Mouse (Mus musculus) heart, embryonic 16.5 days (tissue): ENCODE results near the gene Necab3. TPM values are rescaled to one million over a fixed set of nuclear protein-coding genes. Genes with fewer than 3 reads are reported as not detected.
A peak's percentile ranks its signal among the peaks of the same experiment; 100 is the strongest.

Experiments used
- ATAC-seq: fragments of 200-750 bp; cut with Nextera tagmentation; replicated peaks from 2 replicates; pipeline ENCODE4 v1.8.0; 2017; ENCODE audit warnings: moderate number of reproducible peaks; ENCODE audit not compliant: insufficient read depth, low FRiP score; ENCODE audit errors: extremely low read depth
- H3K27ac ChIP-seq: fragments of 300-500 bp; sonication (generic); 2 replicates; pipeline ENCODE4 v1.5.1; 2014; ENCODE audit warnings: mild to moderate bottlenecking, low read length, control low read depth, moderate library complexity
- H3K27me3 ChIP-seq: fragments of 300-500 bp; sonication (generic); 2 replicates; pipeline ENCODE4 v1.6.1; 2014; ENCODE audit warnings: low read length, mixed read lengths; ENCODE audit not compliant: control insufficient read depth, insufficient read depth
- H3K36me3 ChIP-seq: fragments of 300-500 bp; sonication (generic); 2 replicates; pipeline ENCODE4 v1.6.1; 2014; ENCODE audit not compliant: control insufficient read depth, insufficient read depth
- H3K4me1 ChIP-seq: fragments of 300-500 bp; sonication (generic); 2 replicates; pipeline ENCODE4 v1.6.1; 2014; ENCODE audit warnings: low read length, mixed read lengths; ENCODE audit not compliant: control insufficient read depth, insufficient read depth
- H3K4me2 ChIP-seq: fragments of 300-500 bp; sonication (generic); 2 replicates; pipeline ENCODE4 v1.6.1; 2014; ENCODE audit warnings: low read depth, mild to moderate bottlenecking, control low read depth, low read length
- H3K4me3 ChIP-seq: fragments of 300-500 bp; sonication (generic); 2 replicates; pipeline ENCODE4 v1.5.1; 2014; ENCODE audit warnings: mild to moderate bottlenecking, control low read depth, low read length
- H3K9ac ChIP-seq: fragments of 300-500 bp; sonication (generic); 2 replicates; pipeline ENCODE4 v1.6.1; 2014; ENCODE audit warnings: low read length, control low read depth
- H3K9me3 ChIP-seq: fragments of 300-500 bp; sonication (generic); replicated peaks from 2 replicates; pipeline ENCODE4 v1.6.1; 2016; ENCODE audit warnings: low read length; ENCODE audit not compliant: control insufficient read depth
- WGBS: fragments of 180-500 bp; shearing (Covaris S2); extraction: QIAGEN DNeasy Blood & Tissue Kit; methylation state at CpG from one replicate; pipeline ENCODE4 v1.1.7; 2014; 5-methylcytosine and 5-hydroxymethylcytosine counted together
- polyA plus RNA-seq: library from polyadenylated mRNA; unstranded; fragments of >200 nt; fragmentation: Nextera tagmentation; extraction: Ambion mirVana; gene quantifications from 2 replicates; pipeline ENCODE4 v1.2.1, GENCODE M21; 2015

Gene Necab3
- 1.7 and 2.8 TPM in 2 replicates for polyA plus RNA-seq

DNA sequence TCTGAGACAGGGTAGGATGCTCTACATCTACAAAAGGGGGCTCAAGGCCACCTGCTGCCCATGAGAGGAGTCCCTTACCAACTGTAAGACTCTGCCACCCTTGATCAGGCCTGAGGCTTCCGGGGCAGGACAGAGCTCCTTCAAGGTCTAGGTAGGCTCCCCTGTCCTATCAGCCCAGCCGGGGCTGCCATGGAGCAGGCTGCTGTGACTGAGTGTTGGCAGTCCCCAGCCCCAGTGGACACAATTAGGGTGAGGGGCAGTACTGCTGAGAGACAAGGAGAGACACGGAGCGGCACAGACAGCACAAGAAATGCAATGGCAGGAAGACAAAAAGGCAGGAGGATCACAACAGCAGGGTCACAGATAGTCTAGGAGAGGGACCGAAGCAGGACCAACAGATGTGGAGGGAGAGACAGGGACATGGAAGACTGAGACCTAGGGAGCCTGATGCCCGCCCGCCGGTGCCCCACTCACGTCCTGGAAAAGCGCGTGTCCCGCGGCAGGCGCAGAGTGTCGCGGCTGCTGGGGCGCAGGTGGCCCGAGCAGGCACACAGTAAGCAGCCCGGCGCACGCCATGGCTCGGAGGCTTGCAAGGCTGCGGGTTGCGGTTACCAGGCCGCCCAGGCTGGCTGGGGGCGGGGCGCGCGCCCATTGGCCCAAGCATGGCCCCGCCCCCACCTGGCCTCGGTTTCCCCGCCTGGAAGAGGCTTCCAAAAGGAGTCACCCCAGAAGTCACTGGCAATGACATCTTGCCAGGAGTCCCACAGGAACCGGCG is at the start of gene Necab3:
Necab3 (minus strand) TSS at position 627 of the 776 bp plus-strand sequence.
- Histone ChIP-seq H3K4me1 (peaks cover 9% of the 10 kb centered on the region; the same call in 1 of the 2 replicates), H3K9me3 (no peaks in the 10 kb centered on the region), H3K27me3 (no peaks in the 10 kb centered on the region), H3K4me3 (peak within 1 kb of the TSS; percentile 38), H3K4me2 (peak within 1 kb of the TSS; percentile 69), H3K36me3 (peaks cover 9% of the 10 kb centered on the region), H3K9ac (peak within 1 kb of the TSS; percentile 59), H3K27ac (0 out of 2 replicates have a peak within 1 kb of the TSS, but pooled peaks have one; percentile 21)
- ATAC-seq = peak; percentile 64
- WGBS = 4% methylated on average over 34 of the region's 34 CpGs

DNA sequence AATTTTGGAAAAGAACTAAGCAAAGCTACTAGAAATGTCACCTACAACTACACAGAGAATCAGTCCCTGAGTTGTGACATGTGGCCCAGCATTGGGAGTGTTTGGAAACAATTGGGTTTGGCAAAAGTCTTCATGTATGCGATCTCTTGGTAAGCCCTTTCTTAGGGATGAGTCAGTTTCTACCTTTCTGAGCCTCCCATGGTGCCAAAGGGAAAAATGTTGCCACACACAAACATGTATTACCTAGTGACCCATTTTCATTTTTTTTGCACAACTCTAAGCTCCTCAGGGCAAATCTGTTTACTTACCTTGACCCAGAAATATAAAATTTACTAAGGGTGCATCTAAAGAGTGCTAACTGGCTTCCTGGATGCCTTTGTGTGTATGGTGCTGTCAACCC is 48.3 kb upstream of the Necab3 start:
- H3K27me3 ChIP-seq = no peaks in the 10 kb centered on the region
- no peak overlapping the region for H3K4me2 ChIP-seq
- ATAC-seq = no peak
- H3K36me3 ChIP-seq = no peaks in the 10 kb centered on the region
- 77% methylated on average over 1 of the region's 1 CpGs for WGBS
- H3K9ac ChIP-seq = no peak overlapping the region
- no peaks in the 10 kb centered on the region for H3K9me3 ChIP-seq
- no peak overlapping the region for H3K4me3 ChIP-seq
- H3K4me1 ChIP-seq = peaks cover 10% of the 10 kb centered on the region
- no peak overlapping the region for H3K27ac ChIP-seq

DNA sequence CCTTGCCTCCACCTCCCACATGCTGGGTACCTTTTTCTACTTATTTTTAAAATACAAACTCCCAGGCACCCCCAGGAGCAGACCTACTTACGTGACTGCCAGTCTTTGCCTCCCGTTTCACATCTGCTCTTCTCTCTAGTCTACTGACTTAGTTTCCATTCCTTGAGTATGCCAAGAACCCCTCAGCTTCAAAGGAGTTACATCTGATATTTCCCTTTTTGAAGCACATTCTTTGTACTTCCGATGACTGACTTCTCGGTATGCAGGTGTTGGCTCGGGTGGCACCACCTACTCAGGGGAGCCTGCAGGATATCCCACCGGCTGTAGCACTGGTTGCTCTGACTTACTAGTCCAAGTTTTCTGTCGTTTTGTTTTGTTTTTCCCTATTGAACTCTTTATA is 45.5 kb upstream of the Necab3 start:
- no peaks in the 10 kb centered on the region for H3K36me3 ChIP-seq
- peak overlapping the region; percentile 71 for H3K27ac ChIP-seq
- H3K4me1 ChIP-seq = peaks cover 10% of the 10 kb centered on the region
- no peaks in the 10 kb centered on the region for H3K27me3 ChIP-seq
- peak overlapping the region; percentile 77 for H3K4me2 ChIP-seq
- H3K9me3 ChIP-seq = no peaks in the 10 kb centered on the region
- no peak for ATAC-seq
- H3K4me3 ChIP-seq = peak overlapping the region; percentile 84
- WGBS = 24% methylated on average over 7 of the region's 7 CpGs
- H3K9ac ChIP-seq = peak overlapping the region; percentile 53

DNA sequence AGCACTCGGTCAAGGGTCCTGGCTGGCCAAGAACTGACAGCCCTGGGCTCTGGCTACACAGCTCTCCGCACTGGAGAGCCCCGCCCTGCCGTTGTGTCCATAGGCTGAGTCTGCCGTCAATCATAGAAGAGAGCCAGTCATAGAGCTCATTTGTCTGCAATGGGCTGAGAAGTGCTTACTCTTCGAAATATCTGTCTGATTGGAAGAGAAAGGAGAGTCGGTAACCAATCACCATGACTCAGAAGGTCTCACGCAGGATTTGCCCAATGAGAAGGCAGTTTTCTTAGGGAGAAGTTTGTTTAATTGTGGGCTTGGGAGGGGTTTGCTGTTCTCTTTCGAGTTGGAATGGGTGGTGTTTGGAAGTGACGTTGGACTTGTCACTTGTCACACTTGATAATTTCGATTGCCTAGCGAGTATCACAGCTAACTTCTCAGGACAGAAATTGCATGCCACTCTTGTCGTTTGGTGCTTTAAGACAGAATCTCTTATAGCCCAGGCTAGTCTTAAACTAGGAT is 45.0 kb upstream of the Necab3 start, which contains the start of gene Pxmp4:
Pxmp4 (minus strand) TSS at position 71 of the 516 bp plus-strand sequence.
- no peaks in the 10 kb centered on the region for H3K9me3 ChIP-seq
- H3K4me1 ChIP-seq = peaks cover 10% of the 10 kb centered on the region
- no peaks in the 10 kb centered on the region for H3K36me3 ChIP-seq
- WGBS = 0% methylated on average over 13 of the region's 13 CpGs
- peak within 1 kb of the TSS; percentile 84 for H3K4me3 ChIP-seq
- H3K27ac ChIP-seq = peak within 1 kb of the TSS; percentile 76
- ATAC-seq = peak; percentile 100
- peak within 1 kb of the TSS; percentile 95 for H3K9ac ChIP-seq
- no peaks in the 10 kb centered on the region for H3K27me3 ChIP-seq
- peak within 1 kb of the TSS; percentile 77 for H3K4me2 ChIP-seq

DNA sequence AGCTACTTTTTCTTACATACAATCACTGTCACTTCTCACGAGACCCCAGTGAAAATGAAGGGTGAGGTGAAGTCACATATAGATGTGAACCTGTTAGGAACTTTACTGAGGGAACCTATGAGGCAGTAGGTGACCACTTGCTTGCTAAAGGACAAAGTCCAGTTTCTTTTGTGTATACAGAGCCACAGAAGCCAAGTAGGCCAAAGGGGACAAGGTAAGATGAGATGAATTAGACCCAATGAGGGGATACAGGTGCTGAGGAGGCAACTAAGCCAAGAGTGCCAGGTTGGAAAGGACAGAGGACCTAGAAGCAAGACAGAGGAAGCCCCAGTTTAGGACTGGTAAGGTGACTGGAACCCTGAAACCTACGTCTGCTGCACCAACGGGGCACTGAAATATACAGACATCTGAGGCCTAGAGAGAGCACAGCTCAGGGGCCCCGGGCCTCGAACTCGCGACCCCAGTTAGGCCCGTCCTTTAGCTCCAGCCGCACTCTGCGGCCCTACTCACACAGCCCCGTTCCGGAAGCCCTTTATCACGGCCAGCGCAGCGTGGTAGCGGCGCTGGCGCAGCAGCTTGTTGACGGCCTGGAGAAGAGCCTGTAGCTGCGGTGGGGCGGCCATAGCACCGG is 44.4 kb upstream of the Necab3 start:
- 11% methylated on average over 22 of the region's 22 CpGs for WGBS
- Histone ChIP-seq H3K27ac (peak overlapping the region; percentile 76), H3K4me3 (peak overlapping the region; percentile 84), H3K4me1 (peaks cover 10% of the 10 kb centered on the region), H3K36me3 (no peaks in the 10 kb centered on the region), H3K27me3 (no peaks in the 10 kb centered on the region), H3K9me3 (no peaks in the 10 kb centered on the region), H3K4me2 (peak overlapping the region; percentile 77), H3K9ac (peak overlapping the region; percentile 95)
- ATAC-seq = no peak

DNA sequence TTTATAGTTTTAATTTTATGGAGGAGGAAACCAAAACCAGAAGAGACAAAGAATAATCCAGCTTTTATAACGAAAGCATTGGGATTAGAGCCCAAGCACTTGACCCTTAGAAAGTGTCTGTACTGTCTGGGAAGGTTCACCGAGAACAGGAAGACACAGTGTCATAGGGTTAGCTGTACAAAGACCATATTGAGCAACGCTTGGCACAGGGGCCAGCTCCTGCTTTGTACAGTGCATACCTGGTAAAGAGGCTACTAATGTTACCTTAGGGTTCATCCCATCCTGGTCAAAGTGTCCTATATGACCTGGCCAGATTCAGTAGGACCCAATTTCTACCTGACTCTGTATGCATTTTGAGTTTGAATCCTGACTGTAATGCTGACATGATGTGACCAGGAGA is 42.6 kb upstream of the Necab3 start:
- no peaks in the 10 kb centered on the region for H3K36me3 ChIP-seq
- no peaks in the 10 kb centered on the region for H3K9me3 ChIP-seq
- no peaks in the 10 kb centered on the region for H3K27me3 ChIP-seq
- no peak overlapping the region for H3K4me2 ChIP-seq
- no peak for ATAC-seq
- no peak overlapping the region for H3K9ac ChIP-seq
- H3K4me1 ChIP-seq = peaks cover 10% of the 10 kb centered on the region
- H3K4me3 ChIP-seq = no peak overlapping the region
- H3K27ac ChIP-seq = no peak overlapping the region
- 70% methylated on average over 3 of the region's 3 CpGs for WGBS

DNA sequence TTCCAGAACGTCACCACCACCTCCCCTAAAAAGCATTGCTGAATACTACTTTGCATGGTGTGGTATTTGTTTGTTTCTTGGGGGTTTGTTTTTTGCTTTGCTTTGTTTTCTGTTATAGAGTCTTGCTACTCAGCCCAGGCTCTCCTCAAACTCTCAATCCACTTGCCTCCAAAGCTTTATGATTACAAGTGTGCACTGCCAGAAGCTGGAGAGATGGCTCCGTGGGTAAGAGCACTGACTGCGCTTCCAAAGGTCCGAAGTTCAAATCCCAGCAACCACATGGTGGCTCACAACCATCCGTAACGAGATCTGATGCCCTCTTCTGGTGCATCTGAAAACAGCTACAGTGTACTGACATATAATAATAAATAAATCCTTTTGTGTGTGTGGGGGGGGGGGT is 41.9 kb upstream of the Necab3 start:
- Histone ChIP-seq H3K4me1 (peaks cover 10% of the 10 kb centered on the region), H3K9ac (no peak overlapping the region), H3K4me3 (no peak overlapping the region), H3K36me3 (no peaks in the 10 kb centered on the region), H3K27me3 (no peaks in the 10 kb centered on the region), H3K4me2 (no peak overlapping the region), H3K9me3 (no peaks in the 10 kb centered on the region), H3K27ac (no peak overlapping the region)
- no peak for ATAC-seq
- 72% methylated on average over 6 of the region's 6 CpGs for WGBS

DNA sequence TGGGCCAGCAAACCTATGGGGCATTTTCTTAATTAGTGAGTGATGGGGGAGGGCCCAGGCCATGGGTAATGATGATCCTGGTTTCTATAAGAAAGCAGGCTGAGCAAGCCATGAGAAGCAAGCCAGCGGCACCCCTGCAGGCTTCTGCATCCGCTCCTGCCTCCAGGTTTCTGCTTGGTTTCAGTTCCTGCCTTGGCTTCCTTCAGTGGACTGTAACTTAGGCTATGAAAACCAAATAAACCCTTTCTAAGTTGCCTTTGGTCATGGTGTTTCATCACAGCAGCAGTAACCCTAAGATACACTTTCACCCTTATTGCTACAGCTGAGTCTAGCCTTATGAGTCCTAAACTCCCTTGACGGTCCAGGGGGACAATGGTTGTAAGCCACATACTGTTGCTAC is 38.7 kb upstream of the Necab3 start:
- Histone ChIP-seq H3K9me3 (peaks cover 3% of the 10 kb centered on the region; the same call in 1 of the 2 replicates), H3K27me3 (no peaks in the 10 kb centered on the region), H3K36me3 (no peaks in the 10 kb centered on the region), H3K4me2 (no peak overlapping the region), H3K4me3 (no peak overlapping the region), H3K27ac (no peak overlapping the region), H3K4me1 (no peaks in the 10 kb centered on the region), H3K9ac (no peak overlapping the region)
- no peak for ATAC-seq
- whole genome bisulfite sequencing = 89% methylated on average over 3 of the region's 3 CpGs

DNA sequence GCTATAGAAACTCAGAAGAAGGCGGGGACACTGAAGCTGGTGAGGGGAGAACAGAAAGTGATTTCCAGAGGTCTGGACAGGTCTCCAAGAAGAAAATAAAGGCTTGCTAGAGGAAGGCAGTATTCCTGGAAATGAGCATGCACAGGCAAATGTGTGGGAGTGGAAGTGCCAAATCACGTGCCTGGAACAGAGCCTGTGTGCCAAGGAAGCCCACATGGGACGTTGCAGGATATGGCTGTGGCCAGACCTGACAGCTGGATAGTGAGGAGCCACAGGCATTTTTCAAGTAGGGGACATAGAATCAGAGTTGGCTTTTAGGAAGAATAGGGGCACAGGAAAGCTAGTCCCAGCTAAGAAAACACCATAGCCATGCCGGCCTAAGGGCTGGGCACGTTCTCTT is 37.1 kb upstream of the Necab3 start:
- H3K4me3 ChIP-seq = no peak overlapping the region
- H3K9ac ChIP-seq = no peak overlapping the region
- no peak overlapping the region for H3K4me2 ChIP-seq
- ATAC-seq = no peak
- no peaks in the 10 kb centered on the region for H3K4me1 ChIP-seq
- peaks cover 3% of the 10 kb centered on the region; the same call in 1 of the 2 replicates for H3K9me3 ChIP-seq
- WGBS = 69% methylated on average over 5 of the region's 5 CpGs
- no peaks in the 10 kb centered on the region for H3K36me3 ChIP-seq
- no peak overlapping the region for H3K27ac ChIP-seq
- no peaks in the 10 kb centered on the region for H3K27me3 ChIP-seq
